Mouse (Mus musculus) left cerebral cortex, postnatal 25 days (tissue): Measurements from ENCODE around the gene Lef1. TPM values are rescaled to one million over a fixed set of nuclear protein-coding genes. Genes with fewer than 3 reads are reported as not detected.

Source experiments
- DNase-seq, 2 experiments: peaks; one replicate each; pipeline ENCODE4 v3.0.0; 2022; ENCODE audit warnings: low spot score in 2 of 2, mixed read lengths in 1 of 2
- intact Hi-C: fragments of 180-260 bp; cut with DNase I; formaldehyde crosslinking; loops from one replicate; pipeline ENCODE4 v1.15.1; 2025
- total RNA-seq, 2 experiments: library from RNA; stranded (reverse); gene quantifications; 2 replicates each; pipeline ENCODE4 v1.2.3; 2021

Lef1 gene
- total RNA-seq, 2 experiments from 2014 or later = 6.3 to 6.4 TPM

DNA sequence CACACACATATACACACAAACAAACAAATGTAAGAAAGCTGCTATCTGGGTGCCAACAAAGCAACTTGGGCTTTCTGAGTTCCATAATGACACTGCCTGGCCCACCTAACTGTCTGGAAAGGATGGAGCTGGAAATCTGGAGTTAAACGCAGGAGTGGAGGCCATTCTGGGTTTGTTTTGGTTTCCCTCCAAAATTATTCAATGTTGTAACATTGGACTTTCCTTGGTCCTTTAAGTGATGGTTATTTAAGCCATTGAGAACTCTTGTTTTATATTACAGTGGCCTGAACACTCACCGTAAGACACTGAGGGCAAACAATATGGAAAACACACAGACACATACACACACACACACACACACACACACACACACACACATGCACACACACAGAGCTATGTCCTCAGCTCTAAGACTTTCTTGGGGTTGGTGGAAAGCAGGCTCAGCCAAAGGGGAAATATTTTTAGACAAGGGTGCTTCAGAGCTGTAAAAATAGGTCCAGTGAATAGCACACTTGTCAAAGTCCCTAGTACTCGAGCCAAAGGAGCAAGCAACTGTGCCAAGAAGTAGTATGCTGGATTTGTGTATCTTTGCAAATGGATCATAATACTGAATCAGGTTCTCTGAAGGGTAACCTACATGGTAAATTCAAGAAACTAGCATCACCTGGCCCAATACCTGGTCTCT lies 156.2 kb downstream of the Lef1 start:
- DNase-seq = no peak
- intact Hi-C loops = no loop called here

DNA sequence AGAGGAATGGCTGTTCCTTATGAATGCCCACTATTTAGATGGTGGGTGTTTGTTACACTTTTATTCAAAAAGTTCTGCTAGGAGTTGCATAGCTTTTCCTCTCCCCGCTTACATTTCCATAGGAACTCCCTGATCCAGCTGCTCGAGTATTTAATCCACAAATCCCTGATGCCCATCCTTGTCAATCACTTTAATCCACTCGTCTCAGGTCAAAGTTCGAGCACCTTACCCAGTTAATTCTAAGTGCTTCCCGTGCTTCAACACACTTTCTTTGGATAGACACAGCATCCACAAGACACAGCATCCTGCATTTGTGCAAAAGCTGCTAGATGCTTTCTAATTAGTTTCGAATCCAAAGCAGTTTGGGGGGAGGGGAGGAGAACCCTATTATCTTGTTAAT lies 160.1 kb downstream of the Lef1 start:
- intact Hi-C loops = no loop called here
- no peak for DNase-seq

DNA sequence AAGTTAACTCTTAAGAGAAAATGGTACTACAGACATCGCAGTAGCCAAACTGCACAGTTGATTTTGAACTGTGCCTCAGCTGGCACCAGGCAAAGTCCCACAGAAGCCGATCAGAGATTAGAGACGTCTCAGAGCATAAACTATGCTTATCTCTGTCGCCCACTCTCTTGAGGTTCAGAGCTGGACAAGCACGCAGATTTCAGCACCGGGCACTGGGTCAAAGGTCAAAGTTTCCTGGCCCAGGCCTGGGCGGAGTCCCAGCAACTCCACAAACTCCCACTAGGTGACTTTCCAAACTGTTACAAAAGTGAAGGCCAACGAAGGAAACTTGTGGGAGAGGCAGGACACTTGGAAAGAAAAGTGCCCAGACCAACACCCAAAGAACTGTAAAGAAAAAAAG lies 160.9 kb downstream of the Lef1 start:
- no peak for DNase-seq
- intact Hi-C loops = no loop called here

DNA sequence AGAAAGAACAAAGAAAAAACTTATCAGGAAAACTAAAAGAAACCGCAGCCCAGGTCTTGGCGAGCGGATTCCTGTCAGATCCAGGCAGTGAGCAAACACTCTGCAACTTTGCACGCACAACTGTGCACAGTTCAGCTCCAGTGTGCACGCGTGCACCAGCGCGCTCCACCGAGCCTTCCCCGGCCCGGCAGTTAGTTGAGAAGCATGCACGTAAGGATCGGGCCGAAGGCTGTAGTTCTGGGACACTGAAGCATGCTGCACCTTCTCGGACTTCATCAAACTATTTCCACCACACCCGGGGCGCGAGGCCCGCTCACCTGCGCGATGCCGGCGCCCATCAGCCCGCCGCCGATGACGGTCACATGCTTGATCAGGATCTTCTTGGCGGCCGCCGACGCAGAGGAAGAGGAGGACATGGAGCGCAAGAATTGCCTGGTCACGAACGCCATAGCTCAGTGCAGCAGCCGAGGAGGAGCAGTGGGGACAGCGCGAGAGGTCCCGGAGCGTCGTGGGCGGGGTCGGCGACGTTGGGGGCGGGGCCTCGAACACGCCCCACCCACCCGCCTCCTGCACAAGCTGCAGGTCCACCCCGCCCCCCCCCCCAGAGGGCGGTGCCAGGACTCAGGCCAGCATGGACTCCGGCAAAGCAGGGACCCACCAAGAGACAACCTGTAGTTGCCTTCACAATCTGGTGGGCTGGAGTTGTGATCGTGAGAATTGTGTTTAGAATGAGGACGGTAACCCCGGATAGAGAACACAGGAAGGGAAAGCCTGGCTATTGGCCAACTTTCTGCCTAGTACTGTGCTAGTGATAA lies 161.5 kb downstream of the Lef1 start, which contains the start of gene Hadh:
Hadh (minus strand) TSS at position 543 of the 815 bp plus-strand sequence.
- DNase-seq = peak; percentile 73 to 77
- intact Hi-C loops = no loop called here

DNA sequence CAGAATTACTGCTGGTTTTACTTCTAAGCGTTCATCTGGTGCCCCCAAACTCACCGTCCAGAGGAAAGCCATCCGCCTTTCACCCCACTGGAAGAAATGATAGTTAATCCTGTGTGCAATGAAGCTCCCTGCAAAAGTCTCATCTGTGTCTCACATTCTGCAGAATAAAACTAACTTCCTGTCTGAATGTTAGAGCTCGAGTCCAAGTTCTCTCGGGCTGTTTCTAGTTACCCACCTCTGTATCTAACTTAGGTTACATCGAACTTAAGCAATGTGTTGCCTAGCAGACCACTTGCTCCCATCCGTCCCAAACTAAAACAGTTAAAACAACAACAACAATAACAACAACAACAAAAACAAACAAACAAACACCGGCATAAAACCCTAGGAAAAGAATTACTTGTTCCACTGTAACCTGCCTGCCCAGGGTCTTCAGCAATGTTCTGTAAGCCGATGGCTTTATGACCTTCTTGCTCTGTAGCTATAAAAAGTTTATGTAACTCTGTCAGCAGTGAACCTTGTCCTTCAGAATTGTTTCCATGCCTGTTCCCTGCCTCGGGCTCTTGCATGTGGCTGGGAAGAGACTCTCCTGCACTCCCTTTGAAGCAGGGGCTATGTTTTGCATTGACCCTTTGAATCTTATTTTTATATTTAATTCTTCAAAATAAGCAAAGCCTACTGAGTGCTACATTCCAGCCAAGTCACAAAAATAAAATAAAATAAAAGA lies 162.3 kb downstream of the Lef1 start:
- no peak for DNase-seq
- intact Hi-C loops = no loop called here

Other genes with a start within 250 kb of the Lef1 start
- 10 to 100 TPM; 19.2 to 21.0 TPM for gene Hadh, start 161.6 kb downstream of the Lef1 start, total RNA-seq
- 10 to 100 TPM; 14.8 to 18.5 TPM for gene Cyp2u1, start 192.8 kb downstream of the Lef1 start, total RNA-seq